Mouse (Mus musculus) spleen, adult 2 months (tissue): ENCODE measurements around the gene Ms4a6c. TPM values are rescaled to one million over a fixed set of nuclear protein-coding genes. Genes with fewer than 3 reads are reported as not detected.
"Not testable (repeated sequence)": the region's sequence is repeated elsewhere in the genome, so short reads cannot be mapped to it uniquely, and the experiment has no call there.

Experiments
- DNase-seq, 2 experiments: peaks; one replicate each; pipeline versions ENCODE4 v3.0.0 to v3.0.0-alpha.2; 2012 to 2021; ENCODE audit warnings: low spot score in 2 of 2, low read depth in 1 of 2
- H3K27ac ChIP-seq: fragments of 200-500 bp; 2 replicates; pipeline ENCODE4 v1.5.1; 2012; ENCODE audit warnings: low read length, inconsistent platforms; ENCODE audit not compliant: insufficient read depth
- H3K27me3 ChIP-seq: fragments of 200-500 bp; 2 replicates; pipeline ENCODE4 v1.6.1; 2012; ENCODE audit warnings: mild to moderate bottlenecking, moderate library complexity, low read length, inconsistent platforms; ENCODE audit not compliant: control insufficient read depth, insufficient read depth
- H3K36me3 ChIP-seq: fragments of 200-500 bp; 2 replicates; pipeline ENCODE4 v1.6.1; 2012; ENCODE audit warnings: mild to moderate bottlenecking, low read length, inconsistent platforms; ENCODE audit not compliant: control insufficient read depth, insufficient read depth
- H3K4me1 ChIP-seq: fragments of 200-500 bp; 2 replicates; pipeline ENCODE4 v1.6.1; 2011; ENCODE audit warnings: inconsistent platforms; ENCODE audit not compliant: control insufficient read depth, insufficient read depth, insufficient read length
- H3K4me3 ChIP-seq: fragments of 200-500 bp; 2 replicates; pipeline ENCODE4 v1.5.1; 2011; ENCODE audit warnings: mild to moderate bottlenecking, inconsistent platforms; ENCODE audit not compliant: insufficient read depth, insufficient read length; ENCODE audit errors: extremely low read depth
- CTCF ChIP-seq: fragments of 200-500 bp; IDR thresholded peaks from 2 replicates; pipeline ENCODE4 v1.5.1; 2011; ENCODE audit warnings: mild to moderate bottlenecking, inconsistent platforms; ENCODE audit not compliant: insufficient read depth, insufficient read length, insufficient replicate concordance; ENCODE audit errors: extremely low read depth
- POLR2A ChIP-seq: fragments of 200-500 bp; IDR thresholded peaks from 2 replicates; pipeline ENCODE4 v1.6.1; 2011; ENCODE audit warnings: low read depth, low read length, inconsistent platforms
- WGBS: fragments of 180-500 bp; shearing (Covaris S2); methylation state at CpG from one replicate; pipeline ENCODE4 v1.1.7; 2018; 5-methylcytosine and 5-hydroxymethylcytosine counted together
- polyA plus RNA-seq: library from polyadenylated mRNA; depleted of rRNA; stranded (reverse); fragments of >200 nt; gene quantifications from 2 replicates; pipeline ENCODE4 v1.2.3, GENCODE M21; 2012

Gene Ms4a6c
- polyA plus RNA-seq, 1 experiment = 12.2 TPM

GRCm38 (mm10) chr19:11486599-11486998, 17.4 kb downstream of the Ms4a6c start:
- WGBS = 77% methylated on average over 1 of the region's 1 CpGs
- Histone ChIP-seq H3K27me3 (no peaks in the 10 kb centered on the region), H3K36me3 (peaks cover 2% of the 10 kb centered on the region; the same call in 1 of the 2 replicates), H3K27ac (peak overlapping the region; percentile 92), H3K4me3 (peak overlapping the region; percentile 59), H3K4me1 (peaks cover 8% of the 10 kb centered on the region; the same call in 1 of the 2 replicates)
- DNase-seq = no peak
- TF ChIP-seq POLR2A (peak; percentile 7; the same call in 1 of the 2 replicates), CTCF (no peak)

- no peaks in the 10 kb centered on the region for H3K36me3 ChIP-seq
- H3K27me3 ChIP-seq = no peaks in the 10 kb centered on the region
- H3K4me1 ChIP-seq = peaks cover 24% of the 10 kb centered on the region
- DNase-seq = peak; percentile 63 to 76
- H3K27ac ChIP-seq = peak overlapping the region; percentile 92
- TF ChIP-seq POLR2A (peak; percentile 36; the same call in 1 of the 2 replicates), CTCF (no peak)
- H3K4me3 ChIP-seq = peak overlapping the region; percentile 10; the same call in 1 of the 2 replicates
- WGBS = 24% methylated on average over 4 of the region's 4 CpGs
Measured at GRCm38 (mm10) chr19:11491406-11492189, 22.4 kb downstream of the Ms4a6c start.

DNA sequence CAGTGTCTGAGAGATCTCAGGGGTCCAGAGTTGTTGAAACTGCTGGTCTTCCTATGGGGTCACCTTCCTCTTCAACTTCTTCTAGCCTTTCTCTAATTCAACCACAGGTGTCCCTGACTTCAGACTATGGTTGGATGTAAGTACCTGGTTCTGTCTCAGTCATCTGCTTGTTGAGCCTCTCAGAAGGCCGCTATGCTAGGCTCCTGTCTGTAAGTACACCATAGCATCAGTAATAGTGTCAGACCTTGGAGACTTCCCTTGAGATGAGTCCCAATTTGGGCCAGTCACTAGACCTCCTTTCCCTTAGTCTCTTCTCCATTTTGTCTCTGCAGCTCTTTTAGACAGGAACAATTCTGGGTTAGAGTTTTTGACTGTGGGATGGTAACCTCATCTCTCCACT, 23.5 kb downstream of the Ms4a6c start:
- Histone ChIP-seq H3K4me1 (peaks cover 24% of the 10 kb centered on the region), H3K27me3 (no peaks in the 10 kb centered on the region), H3K4me3 (peak overlapping the region; percentile 42), H3K27ac (peak overlapping the region; percentile 91), H3K36me3 (no peaks in the 10 kb centered on the region)
- no peak for DNase-seq
- TF ChIP-seq POLR2A (no peak), CTCF (no peak)
- WGBS = 72% methylated on average over 1 of the region's 1 CpGs

- 36% methylated on average over 3 of the region's 3 CpGs for WGBS
- no peak overlapping the region for H3K4me3 ChIP-seq
- H3K4me1 ChIP-seq = peaks cover 26% of the 10 kb centered on the region
- DNase-seq = peak; percentile 67 to 86
- peak overlapping the region; percentile 92 for H3K27ac ChIP-seq
- no peak for TF ChIP-seq CTCF
- TF ChIP-seq POLR2A = peak; percentile 14; the same call in 1 of the 2 replicates
- no peaks in the 10 kb centered on the region for H3K27me3 ChIP-seq
- H3K36me3 ChIP-seq = peaks cover under 1% of the 10 kb centered on the region; the same call in 1 of the 2 replicates
Measured at GRCm38 (mm10) chr19:11494519-11494918, 25.4 kb downstream of the Ms4a6c start.

DNA sequence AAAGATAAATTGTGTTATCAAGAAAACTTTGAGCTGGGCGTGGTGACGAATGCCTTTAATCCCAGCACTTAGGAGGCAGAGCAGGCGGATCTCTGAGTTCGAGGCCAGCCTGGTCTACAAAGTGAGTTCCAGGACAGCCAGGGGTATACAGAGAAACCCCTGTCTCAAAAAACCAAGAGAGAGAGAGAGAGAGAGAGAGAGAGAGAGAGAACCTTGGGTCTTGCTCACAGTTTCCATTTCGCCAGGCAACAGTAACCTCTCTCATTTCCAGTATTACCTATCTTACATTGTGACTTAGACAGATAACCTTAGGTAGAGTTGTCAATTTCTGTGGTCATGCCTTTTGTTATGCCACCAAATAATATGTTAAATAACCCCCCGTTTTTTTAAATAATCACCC, 27.2 kb downstream of the Ms4a6c start:
- Histone ChIP-seq H3K27ac (peak overlapping the region; percentile 76), H3K4me1 (peaks cover 21% of the 10 kb centered on the region), H3K36me3 (peaks cover 1% of the 10 kb centered on the region; the same call in 1 of the 2 replicates), H3K4me3 (no peak overlapping the region), H3K27me3 (no peaks in the 10 kb centered on the region)
- no peak for TF ChIP-seq POLR2A
- no peak for TF ChIP-seq CTCF
- DNase-seq = no peak
- 84% methylated on average over 6 of the region's 6 CpGs for WGBS

GRCm38 (mm10) chr19:11497300-11497699, 28.1 kb downstream of the Ms4a6c start:
- WGBS = 5% methylated on average over 1 of the region's 1 CpGs
- H3K27me3 ChIP-seq, H3K36me3 ChIP-seq: not testable (repeated sequence)
- peak overlapping the region; percentile 85 for H3K27ac ChIP-seq
- H3K4me1 ChIP-seq = peaks cover 22% of the 10 kb centered on the region
- peak overlapping the region; percentile 52; the same call in 1 of the 2 replicates for H3K4me3 ChIP-seq
- DNase-seq = peak in 1 of 2 experiments; percentile 57

GRCm38 (mm10) chr19:11500796-11501195, 31.6 kb downstream of the Ms4a6c start:
- DNase-seq = no peak
- Histone ChIP-seq H3K36me3 (peaks cover 7% of the 10 kb centered on the region), H3K4me1 (peaks cover 12% of the 10 kb centered on the region), H3K4me3 (no peak overlapping the region), H3K27me3 (no peaks in the 10 kb centered on the region), H3K27ac (peak overlapping the region; percentile 74)
- TF ChIP-seq CTCF (no peak), POLR2A (no peak)
- whole genome bisulfite sequencing = 31% methylated on average over 1 of the region's 1 CpGs
